Mouse (Mus musculus) neutrophil, adult 59 days (primary cell): ENCODE measurements around the gene Hnrnpa2b1. TPM values are rescaled to one million over a fixed set of nuclear protein-coding genes. Genes with fewer than 3 reads are reported as not detected.

Experiments used
- total RNA-seq, 2 experiments: library from RNA; stranded (reverse); gene quantifications; 1 replicate in 1 of 2; 2 replicates in 1 of 2; pipeline ENCODE4 v1.2.4; 2023

Hnrnpa2b1 gene
- 100 to 1,000 TPM; 527 to 558 TPM for total RNA-seq

GRCm38 (mm10) chr6:51469715-51470310 lies at the start of gene Hnrnpa2b1:
Gene Hnrnpa2b1 (minus strand): TSS chr6:51469894.

GRCm38 (mm10) chr6:51470311-51471178 lies 851 bp upstream of the Hnrnpa2b1 start, which contains the start of gene Cbx3:
Gene Cbx3 (plus strand): TSS chr6:51470360.

GRCm38 (mm10) chr6:51432535-51433397 lies 36.9 kb downstream of the Hnrnpa2b1 start, which contains the start of gene Nfe2l3:
Gene Nfe2l3 (plus strand): TSS chr6:51432670.

Other genes with a start within 250 kb of the Hnrnpa2b1 start
- gene Nfe2l3, start 37.2 kb downstream of the Hnrnpa2b1 start, total RNA-seq, result under 1 TPM in 1 of 2 experiments, not detected in 1; 0.13 TPM
- gene Cbx3, start 466 bp upstream of the Hnrnpa2b1 start, total RNA-seq, result 10 to 100 TPM; 66.7 to 80.8 TPM
- 10 to 100 TPM; 70.7 to 80.2 TPM for gene Snx10, start 54.0 kb upstream of the Hnrnpa2b1 start, total RNA-seq